Mouse (Mus musculus) mouse embryonic stem cell (cell line): ENCODE measurements around the gene Fads3.

Experiments used
- in situ Hi-C, 2 experiments: fragments of 300-500 bp; cut with MboI; formaldehyde crosslinking; loops; 1 replicate in 1 of 2; 3 replicates in 1 of 2; pipeline ENCODE4 v1.14.3; 2019 to 2020; ENCODE audit warnings: low sequenced_read_pairs in 2 of 2, low pct_unique_long_range_greater_than_20kb in 1 of 2, mixed read lengths in 1 of 2; ENCODE audit not compliant: unreplicated experiment in 1 of 2

Fads3 gene

GRCm38 (mm10) chr19:10017637-10018526 is 23.5 kb upstream of the Fads3 start:
- in situ Hi-C loops = no loop called here

- in situ Hi-C loops = no loop called here
Measured at GRCm38 (mm10) chr19:10018527-10018818, 22.9 kb upstream of the Fads3 start.

- in situ Hi-C loops = no loop called here
Measured at GRCm38 (mm10) chr19:10019214-10019760, 22.1 kb upstream of the Fads3 start.

- in situ Hi-C loops = no loop called here
Measured at GRCm38 (mm10) chr19:10021981-10022380, 19.4 kb upstream of the Fads3 start.

- in situ Hi-C loops = no loop called here
Measured at GRCm38 (mm10) chr19:10022414-10023303, 18.7 kb upstream of the Fads3 start.

- in situ Hi-C loops = no loop called here
Measured at GRCm38 (mm10) chr19:10023304-10023758, 18.0 kb upstream of the Fads3 start.

- in situ Hi-C loops = no loop called here
Measured at GRCm38 (mm10) chr19:10025169-10025875, 16.0 kb upstream of the Fads3 start.

- in situ Hi-C loops = loop anchor here in 1 of 2 experiments (5.0 kb wide), 2 partner anchors 32 to 117 kb away; no protein-coding TSS in a partner anchor
Measured at GRCm38 (mm10) chr19:10029746-10030145, 11.6 kb upstream of the Fads3 start.

GRCm38 (mm10) chr19:10033211-10033973 is 8.0 kb upstream of the Fads3 start:
- in situ Hi-C loops = loop anchor here in 1 of 2 experiments (5.0 kb wide), 2 partner anchors 36 to 121 kb away; no protein-coding TSS in a partner anchor

- in situ Hi-C loops = loop anchor here in 1 of 2 experiments (5.0 kb wide), 2 partner anchors 37 to 122 kb away; no protein-coding TSS in a partner anchor
Measured at GRCm38 (mm10) chr19:10034356-10034755, 7.0 kb upstream of the Fads3 start.

GRCm38 (mm10) chr19:10034785-10035447 is 6.5 kb upstream of the Fads3 start:
- in situ Hi-C loops = loop anchor here in 1 of 2 experiments (5.0 kb wide), 2 partner anchors 38 to 123 kb away; no protein-coding TSS in a partner anchor

- in situ Hi-C loops = no loop called here
Measured at GRCm38 (mm10) chr19:10037534-10037933, 3.8 kb upstream of the Fads3 start.

- in situ Hi-C loops = no loop called here
Measured at GRCm38 (mm10) chr19:10038364-10038763, 3.0 kb upstream of the Fads3 start.

- in situ Hi-C loops = no loop called here
Measured at GRCm38 (mm10) chr19:10038910-10039309, 2.5 kb upstream of the Fads3 start.

GRCm38 (mm10) chr19:10039615-10040014 is 1.8 kb upstream of the Fads3 start:
- in situ Hi-C loops = no loop called here

GRCm38 (mm10) chr19:10040866-10041387 is 442 bp upstream of the Fads3 start:
- in situ Hi-C loops = no loop called here

- in situ Hi-C loops = no loop called here
Measured at GRCm38 (mm10) chr19:10042232-10042631, 863 bp downstream of the Fads3 start.
